Mouse (Mus musculus) ES-E14 (cell line): Measurements from ENCODE around the gene Ube2d1.

Experiments
- CHD2 ChIP-seq: IDR thresholded peaks from 2 replicates; pipeline ENCODE4 v1.6.1; 2014; ENCODE audit warnings: mild to moderate bottlenecking, low read depth, low read length, inconsistent platforms
- HCFC1 ChIP-seq: IDR thresholded peaks from 2 replicates; pipeline ENCODE4 v1.6.1; 2012; ENCODE audit warnings: low read length, inconsistent platforms, borderline replicate concordance; ENCODE audit not compliant: insufficient read depth
- MAFK ChIP-seq: IDR thresholded peaks from 2 replicates; pipeline ENCODE4 v1.6.1; 2014; ENCODE audit warnings: mild to moderate bottlenecking, low read depth, low read length, inconsistent platforms; ENCODE audit not compliant: insufficient read depth
- ZNF384 ChIP-seq: IDR thresholded peaks from 2 replicates; pipeline ENCODE4 v1.6.1; 2012; ENCODE audit warnings: low read depth, low read length, inconsistent platforms

DNA sequence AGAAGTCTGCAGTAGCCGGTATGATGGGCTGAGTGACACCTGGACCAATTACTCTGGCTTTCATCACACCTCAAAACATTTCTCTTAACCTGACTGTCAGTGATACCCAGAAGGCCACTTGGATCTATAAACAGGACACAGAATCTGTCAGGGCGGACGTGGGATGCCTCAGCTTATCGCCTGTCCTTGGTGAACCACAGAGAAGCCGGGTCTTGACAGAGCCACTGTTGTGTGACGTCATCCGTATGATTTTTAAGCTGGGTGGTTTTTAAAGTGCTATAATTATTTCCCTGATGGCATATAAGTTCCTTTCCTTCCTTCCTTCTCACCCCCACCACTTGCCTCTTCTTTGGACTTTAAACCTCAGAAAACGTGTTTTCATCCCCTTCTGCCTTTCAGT is 26.5 kb downstream of the Ube2d1 start:
- TF ChIP-seq MAFK (no peak), HCFC1 (no peak), CHD2 (no peak), ZNF384 (no peak)
